Mouse (Mus musculus): Measurements from ENCODE around the gene Siva1.

DNA sequence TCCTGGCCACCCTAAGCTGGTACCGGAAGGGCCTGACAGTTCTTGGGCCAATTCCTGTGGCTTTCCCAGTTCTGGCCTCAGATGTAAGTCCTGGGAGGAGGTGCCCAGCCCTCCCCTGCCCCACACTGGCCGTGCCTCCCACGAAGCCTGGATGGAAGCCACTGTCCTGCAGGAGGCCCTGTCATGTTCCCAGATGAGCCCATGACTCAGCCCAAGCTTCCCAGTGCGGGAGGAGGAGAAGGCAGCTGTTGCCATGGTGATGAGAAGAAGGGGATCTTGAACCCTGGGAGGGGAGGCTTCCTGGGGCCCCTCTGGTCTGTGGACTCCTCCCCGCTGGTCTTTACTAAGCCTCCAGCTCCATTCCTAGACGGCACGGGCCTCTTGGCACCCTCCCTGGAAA is 38.9 kb downstream of the Siva1 start:
- TF ChIP-seq POLR2A (IDR thresholded peaks at IDR 0.05; ENCODE audit: borderline replicate concordance, extremely low read depth, low read depth, low read length) (no peak), CTCF (IDR thresholded peaks at IDR 0.05; ENCODE audit: insufficient read depth, low read length) (no peak)
